Mouse (Mus musculus) intestine, postnatal 0 days (tissue): ENCODE results near the gene Slc25a12. TPM values are rescaled to one million over a fixed set of nuclear protein-coding genes. Genes with fewer than 3 reads are reported as not detected.

Experiments used
- ATAC-seq: fragments of 200-750 bp; cut with Nextera tagmentation; 2 replicates; pipeline ENCODE4 v1.8.0; 2017; ENCODE audit warnings: mild to moderate bottlenecking, moderate TSS enrichment, moderate library complexity
- H3K27ac ChIP-seq: fragments of 300-500 bp; sonication (generic); 2 replicates; pipeline ENCODE4 v1.5.1; 2014; ENCODE audit warnings: mild to moderate bottlenecking, low read depth, low read length, moderate library complexity
- H3K27me3 ChIP-seq: fragments of 300-500 bp; sonication (generic); replicated peaks from 2 replicates; pipeline ENCODE4 v1.6.1; 2014; ENCODE audit warnings: low read length, mixed read lengths; ENCODE audit not compliant: control insufficient read depth, insufficient read depth
- H3K36me3 ChIP-seq: fragments of 300-500 bp; sonication (generic); 2 replicates; pipeline ENCODE4 v1.6.1; 2014; ENCODE audit warnings: mild to moderate bottlenecking, moderate library complexity; ENCODE audit not compliant: control insufficient read depth, insufficient read depth
- H3K4me1 ChIP-seq: fragments of 300-500 bp; sonication (generic); replicated peaks from 2 replicates; pipeline ENCODE4 v1.6.1; 2014; ENCODE audit warnings: antibody characterized with exemption, low read length, mixed read lengths; ENCODE audit not compliant: control insufficient read depth, insufficient read depth
- H3K4me2 ChIP-seq: fragments of 300-500 bp; sonication (generic); replicated peaks from 2 replicates; pipeline ENCODE4 v1.6.1; 2014; ENCODE audit warnings: low read depth, mild to moderate bottlenecking, moderate library complexity
- H3K4me3 ChIP-seq: fragments of 300-500 bp; sonication (generic); 2 replicates; pipeline ENCODE4 v1.5.1; 2014; ENCODE audit warnings: low read depth, low read length
- H3K9ac ChIP-seq: fragments of 300-500 bp; sonication (generic); 2 replicates; pipeline ENCODE4 v1.6.1; 2014; ENCODE audit warnings: mild to moderate bottlenecking, low read depth, low read length
- H3K9me3 ChIP-seq: fragments of 300-500 bp; sonication (generic); 2 replicates; pipeline ENCODE4 v1.6.1; 2016; ENCODE audit warnings: mixed run types; ENCODE audit not compliant: control insufficient read depth
- CTCF ChIP-seq: sonication (generic); IDR thresholded peaks from 2 replicates; pipeline ENCODE4 v1.5.1; 2016; ENCODE audit warnings: low read depth, mild to moderate bottlenecking, control low read depth, antibody characterized with exemption, moderate library complexity
- WGBS: fragments of 180-500 bp; shearing (Covaris S2); extraction: QIAGEN DNeasy Blood & Tissue Kit; methylation state at CpG from one replicate; pipeline ENCODE4 v1.1.7; 2014; 5-methylcytosine and 5-hydroxymethylcytosine counted together
- polyA plus RNA-seq: library from polyadenylated mRNA; unstranded; fragments of >200 nt; fragmentation: Nextera tagmentation; extraction: Ambion mirVana; gene quantifications from 2 replicates; pipeline ENCODE4 v1.2.1, GENCODE M21; 2015

Slc25a12 gene
- polyA plus RNA-seq, 1 experiment from 2014 or later, result 14.9 TPM

DNA sequence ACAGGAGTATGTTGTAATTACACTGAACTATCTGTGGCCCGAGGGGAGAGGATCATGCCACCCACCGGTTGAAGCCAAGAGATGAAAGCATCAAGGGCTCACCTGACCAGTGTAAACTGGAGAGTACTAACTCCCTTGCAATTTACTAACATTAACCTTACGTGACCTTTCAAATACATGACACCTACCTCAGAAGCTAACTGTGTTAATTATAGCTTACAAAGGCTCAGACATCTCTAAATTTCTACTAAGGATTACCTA is 15.9 kb downstream of the Slc25a12 start:
- H3K9ac ChIP-seq, result no peak overlapping the region
- 88% methylated on average over 3 of the region's 3 CpGs for WGBS
- no peak overlapping the region for H3K4me2 ChIP-seq
- no peak overlapping the region for H3K4me3 ChIP-seq
- no peak for TF ChIP-seq CTCF
- no peak for ATAC-seq
- no peaks in the 10 kb centered on the region for H3K9me3 ChIP-seq
- H3K27ac ChIP-seq, result no peak overlapping the region
- no peaks in the 10 kb centered on the region for H3K27me3 ChIP-seq
- H3K36me3 ChIP-seq, result no peaks in the 10 kb centered on the region
- no peaks in the 10 kb centered on the region for H3K4me1 ChIP-seq

- Histone ChIP-seq H3K27me3 (no peaks in the 10 kb centered on the region), H3K9me3 (no peaks in the 10 kb centered on the region)
- 88% methylated on average over 11 of the region's 11 CpGs for WGBS
Measured at GRCm38 (mm10) chr2:71350904-71351726, 16.4 kb downstream of the Slc25a12 start.

DNA sequence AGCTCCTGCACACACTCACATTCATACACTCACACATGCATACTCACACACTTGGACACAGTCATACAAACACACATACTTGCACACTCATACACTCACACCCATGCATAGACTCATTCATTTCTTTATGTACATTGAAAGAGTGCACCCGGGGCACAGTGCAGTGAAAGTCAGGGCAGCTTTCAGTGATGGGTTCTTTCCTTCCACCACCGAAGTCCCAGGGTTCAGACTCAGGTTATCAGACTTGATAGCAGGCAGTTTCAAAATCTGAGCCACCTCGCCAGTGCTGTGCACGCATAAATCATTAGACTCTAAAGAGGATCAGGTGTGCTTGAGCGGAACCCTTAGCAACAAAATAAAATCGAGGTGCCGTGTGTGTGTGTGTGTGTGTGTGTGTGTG is 17.4 kb downstream of the Slc25a12 start:
- Histone ChIP-seq H3K9me3 (no peaks in the 10 kb centered on the region), H3K9ac (no peak overlapping the region), H3K4me2 (no peak overlapping the region), H3K27ac (no peak overlapping the region), H3K27me3 (no peaks in the 10 kb centered on the region), H3K4me3 (no peak overlapping the region), H3K4me1 (no peaks in the 10 kb centered on the region), H3K36me3 (no peaks in the 10 kb centered on the region)
- no peak for ATAC-seq
- TF ChIP-seq CTCF, result no peak
- 49% methylated on average over 7 of the region's 7 CpGs for WGBS

More at GRCm38 (mm10) chr2:71350904-71351726, 16.4 kb downstream of the Slc25a12 start:
- no peak for ATAC-seq
- TF ChIP-seq CTCF, result no peak
- H3K4me1 ChIP-seq, result no peaks in the 10 kb centered on the region
- no peak overlapping the region for H3K4me2 ChIP-seq
- H3K36me3 ChIP-seq, result no peaks in the 10 kb centered on the region
- H3K27ac ChIP-seq, result no peak overlapping the region
- H3K9ac ChIP-seq, result no peak overlapping the region
- no peak overlapping the region for H3K4me3 ChIP-seq

- H3K27ac ChIP-seq, result no peak overlapping the region
- H3K4me3 ChIP-seq, result no peak overlapping the region
- TF ChIP-seq CTCF, result no peak
- H3K27me3 ChIP-seq, result no peaks in the 10 kb centered on the region
- no peaks in the 10 kb centered on the region for H3K4me1 ChIP-seq
- no peaks in the 10 kb centered on the region for H3K36me3 ChIP-seq
- H3K9ac ChIP-seq, result no peak overlapping the region
- no peak for ATAC-seq
- 84% methylated on average over 2 of the region's 2 CpGs for WGBS
- H3K9me3 ChIP-seq, result no peaks in the 10 kb centered on the region
- H3K4me2 ChIP-seq, result no peak overlapping the region
Measured at GRCm38 (mm10) chr2:71349511-71349910, 18.0 kb downstream of the Slc25a12 start.

- H3K9me3 ChIP-seq, result no peaks in the 10 kb centered on the region
- no peak for ATAC-seq
- TF ChIP-seq CTCF, result no peak
- H3K27ac ChIP-seq, result no peak overlapping the region
- H3K4me1 ChIP-seq, result no peaks in the 10 kb centered on the region
- no peak overlapping the region for H3K4me3 ChIP-seq
- WGBS, result 94% methylated on average over 20 of the region's 20 CpGs
- no peak overlapping the region for H3K9ac ChIP-seq
- H3K36me3 ChIP-seq, result no peaks in the 10 kb centered on the region; the same call in 1 of the 2 replicates
- H3K27me3 ChIP-seq, result no peaks in the 10 kb centered on the region
- no peak overlapping the region for H3K4me2 ChIP-seq
Measured at GRCm38 (mm10) chr2:71347732-71348490, 19.6 kb downstream of the Slc25a12 start.

GRCm38 (mm10) chr2:71347160-71347559 is 20.4 kb downstream of the Slc25a12 start:
- no peaks in the 10 kb centered on the region for H3K27me3 ChIP-seq
- H3K9ac ChIP-seq, result no peak overlapping the region
- WGBS, result 87% methylated on average over 10 of the region's 10 CpGs

More at GRCm38 (mm10) chr2:71347160-71347559, 20.4 kb downstream of the Slc25a12 start:
- ATAC-seq, result no peak
- H3K4me2 ChIP-seq, result no peak overlapping the region
- no peak overlapping the region for H3K27ac ChIP-seq
- H3K9me3 ChIP-seq, result no peaks in the 10 kb centered on the region
- no peak overlapping the region for H3K4me3 ChIP-seq
- TF ChIP-seq CTCF, result no peak
- H3K4me1 ChIP-seq, result no peaks in the 10 kb centered on the region
- no peaks in the 10 kb centered on the region; the same call in 1 of the 2 replicates for H3K36me3 ChIP-seq
